Mouse (Mus musculus): Measurements from ENCODE around the gene Rev3l.

DNA sequence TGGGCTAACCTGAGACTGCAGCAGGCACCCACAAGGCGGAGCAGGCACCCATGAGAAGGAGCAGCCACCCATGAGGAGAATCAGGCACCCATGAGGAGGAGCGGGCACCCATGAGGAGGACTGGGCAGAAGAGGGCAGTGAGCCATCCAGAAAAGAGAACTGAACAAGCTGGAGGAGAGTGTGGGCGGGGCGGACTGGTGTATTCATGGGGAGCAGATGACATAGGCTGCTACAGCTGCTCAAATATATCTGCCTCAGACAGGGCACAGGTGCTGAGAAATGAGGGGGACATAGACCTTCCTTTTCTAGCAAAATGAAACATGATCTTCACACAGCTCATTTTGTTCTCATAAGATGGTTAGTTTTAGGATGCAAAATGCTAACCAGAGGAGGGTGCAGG lies 45.1 kb upstream of the Rev3l start:
- no peak for TF ChIP-seq CTCF (IDR thresholded peaks at IDR 0.05; ENCODE audit: low read depth)
- no peak for TF ChIP-seq EP300 (IDR thresholded peaks at IDR 0.05; ENCODE audit: low read depth)

Data from liver, embryonic 14.5 days (tissue).